Mouse (Mus musculus) lung, adult 18-20 months (tissue): Measurements from ENCODE around the gene 1700016D06Rik.
A peak's percentile ranks its signal among the peaks of the same experiment; 100 is the strongest.
"Not testable (repeated sequence)": the region's sequence is repeated elsewhere in the genome, so short reads cannot be mapped to it uniquely, and the experiment has no call there.

Source experiments
- DNase-seq, 2 experiments: peaks; one replicate each; pipeline ENCODE4 v3.0.0; 2022; ENCODE audit warnings: mixed read lengths in 2 of 2

Gene 1700016D06Rik

GRCm38 (mm10) chr8:11701428-11701827 lies 565 bp upstream of the 1700016D06Rik start:
- DNase-seq = no peak

GRCm38 (mm10) chr8:11700060-11701032 lies 517 bp downstream of the 1700016D06Rik start:
- DNase-seq = peak; percentile 56 to 69

GRCm38 (mm10) chr8:11699442-11700001 lies 1.3 kb downstream of the 1700016D06Rik start:
- DNase-seq = no peak

- no peak for DNase-seq
Measured at GRCm38 (mm10) chr8:11697467-11697866, 3.4 kb downstream of the 1700016D06Rik start.

- no peak for DNase-seq
Measured at GRCm38 (mm10) chr8:11696176-11696575, 4.7 kb downstream of the 1700016D06Rik start.

GRCm38 (mm10) chr8:11693972-11694371 lies 6.9 kb downstream of the 1700016D06Rik start:
- DNase-seq = no peak

- peak in 1 of 2 experiments; percentile 5 for DNase-seq
Measured at GRCm38 (mm10) chr8:11692455-11692854, 8.4 kb downstream of the 1700016D06Rik start.

GRCm38 (mm10) chr8:11691761-11692160 lies 9.1 kb downstream of the 1700016D06Rik start:
- DNase-seq = no peak

GRCm38 (mm10) chr8:11691284-11691683 lies 9.6 kb downstream of the 1700016D06Rik start:
- no peak for DNase-seq

- no peak for DNase-seq
Measured at GRCm38 (mm10) chr8:11689945-11690344, 10.9 kb downstream of the 1700016D06Rik start.

GRCm38 (mm10) chr8:11687251-11687650 lies 13.6 kb downstream of the 1700016D06Rik start:
- DNase-seq = no peak

- no peak for DNase-seq
Measured at GRCm38 (mm10) chr8:11684558-11684957, 16.3 kb downstream of the 1700016D06Rik start.

- DNase-seq = no peak
Measured at GRCm38 (mm10) chr8:11668308-11668707, 32.6 kb downstream of the 1700016D06Rik start.

- DNase-seq = not testable (repeated sequence)
Measured at GRCm38 (mm10) chr8:11666023-11666716, 34.7 kb downstream of the 1700016D06Rik start.

GRCm38 (mm10) chr8:11661969-11662368 lies 38.9 kb downstream of the 1700016D06Rik start:
- no peak for DNase-seq

GRCm38 (mm10) chr8:11650021-11650420 lies 50.8 kb downstream of the 1700016D06Rik start:
- DNase-seq = no peak

- no peak for DNase-seq
Measured at GRCm38 (mm10) chr8:11643123-11643522, 57.7 kb downstream of the 1700016D06Rik start.

- DNase-seq = no peak
Measured at GRCm38 (mm10) chr8:11640606-11641005, 60.3 kb downstream of the 1700016D06Rik start.

GRCm38 (mm10) chr8:11637531-11637930 lies 63.3 kb downstream of the 1700016D06Rik start:
- DNase-seq = no peak

GRCm38 (mm10) chr8:11636324-11637057 lies 64.4 kb downstream of the 1700016D06Rik start:
- DNase-seq = peak; percentile 90 to 94

- peak; percentile 97 to 98 for DNase-seq
Measured at GRCm38 (mm10) chr8:11635611-11636081, 65.2 kb downstream of the 1700016D06Rik start, which contains the start of gene Ankrd10. Gene Ankrd10, minus strand, starts transcription at chr8:11635757.

- peak; percentile 88 to 89 for DNase-seq
Measured at GRCm38 (mm10) chr8:11635012-11635577, 65.8 kb downstream of the 1700016D06Rik start.
